Mouse (Mus musculus) adrenal gland, adult 2 months (tissue): Measurements from ENCODE around the gene Slc25a54. TPM values are rescaled to one million over a fixed set of nuclear protein-coding genes. Genes with fewer than 3 reads are reported as not detected.

Source experiments
- DNase-seq: peaks from one replicate; pipeline ENCODE4 v3.0.0; 2021
- long read RNA-seq: library from polyadenylated mRNA; stranded (forward); transcript quantifications from one replicate; pipeline ENCODE4 v2.0.0, GENCODE M21; 2021
- polyA plus RNA-seq: library from polyadenylated mRNA; depleted of rRNA; stranded (reverse); fragments of >200 nt; gene quantifications from 2 replicates; pipeline ENCODE4 v1.2.3, GENCODE M21; 2012; rRNA removed
- total RNA-seq, 2 experiments: library from RNA; stranded (reverse); gene quantifications; 2 replicates each; pipeline ENCODE4 v1.2.3; 2021

The Slc25a54 gene
- not detected for total RNA-seq
- polyA plus RNA-seq, result not detected in 2 replicates
- long read RNA-seq, result 0 reads

DNA sequence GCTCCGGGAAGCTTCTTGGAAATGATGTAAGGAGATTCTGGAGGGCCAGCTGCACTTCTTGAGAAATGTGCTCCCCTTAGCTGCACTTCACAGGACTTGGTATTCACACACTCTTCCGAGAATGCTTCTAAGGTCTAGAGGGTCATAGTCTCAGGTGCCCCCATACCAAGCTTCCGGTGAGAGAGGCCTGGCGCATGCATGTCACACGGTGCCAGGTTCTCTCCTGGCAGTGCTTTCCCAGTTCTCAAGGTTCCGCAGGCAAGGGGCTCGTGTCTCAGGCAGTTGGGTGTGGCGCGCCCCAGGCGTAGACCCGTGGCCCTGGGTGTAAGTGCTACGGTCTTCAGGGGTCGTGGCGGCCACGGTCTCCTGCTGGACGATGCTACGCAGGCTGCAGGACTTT is at the start of gene Slc25a54:
TSS of gene Slc25a54 (plus strand) at position 301 of the 400 bp plus-strand sequence.
- no peak for DNase-seq

DNA sequence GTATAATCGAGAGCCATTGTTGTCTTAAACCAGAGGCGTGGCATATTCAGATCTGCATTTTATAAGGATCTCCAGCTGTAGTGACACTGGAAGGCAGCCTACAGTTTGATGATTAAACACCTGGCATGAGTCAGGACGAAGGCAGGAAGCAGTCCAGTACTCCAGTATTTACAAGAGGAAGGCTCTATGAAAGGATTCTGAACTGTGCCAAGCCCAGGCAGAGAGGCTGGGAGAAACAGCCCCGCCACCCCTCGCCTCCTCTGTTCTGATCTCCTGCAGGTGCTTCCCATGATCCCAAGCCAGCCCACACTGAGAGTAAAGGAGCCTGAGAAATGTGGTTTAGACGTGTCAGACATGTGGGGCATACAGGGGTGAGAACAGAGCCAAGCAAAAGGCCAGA is 49.5 kb upstream of the Slc25a54 start:
- DNase-seq, result peak; percentile 24

GRCm38 (mm10) chr3:109031626-109032025 is 48.6 kb upstream of the Slc25a54 start:
- no peak for DNase-seq

GRCm38 (mm10) chr3:109032306-109032705 is 48.0 kb upstream of the Slc25a54 start:
- no peak for DNase-seq

- DNase-seq, result no peak
Observed at GRCm38 (mm10) chr3:109034411-109034810, 45.9 kb upstream of the Slc25a54 start.

- no peak for DNase-seq
Observed at GRCm38 (mm10) chr3:109040908-109041307, 39.4 kb upstream of the Slc25a54 start.

GRCm38 (mm10) chr3:109043395-109043794 is 36.9 kb upstream of the Slc25a54 start:
- DNase-seq, result no peak

GRCm38 (mm10) chr3:109046428-109046827 is 33.8 kb upstream of the Slc25a54 start:
- no peak for DNase-seq

- DNase-seq, result no peak
Observed at GRCm38 (mm10) chr3:109047707-109048283, 32.5 kb upstream of the Slc25a54 start.

DNA sequence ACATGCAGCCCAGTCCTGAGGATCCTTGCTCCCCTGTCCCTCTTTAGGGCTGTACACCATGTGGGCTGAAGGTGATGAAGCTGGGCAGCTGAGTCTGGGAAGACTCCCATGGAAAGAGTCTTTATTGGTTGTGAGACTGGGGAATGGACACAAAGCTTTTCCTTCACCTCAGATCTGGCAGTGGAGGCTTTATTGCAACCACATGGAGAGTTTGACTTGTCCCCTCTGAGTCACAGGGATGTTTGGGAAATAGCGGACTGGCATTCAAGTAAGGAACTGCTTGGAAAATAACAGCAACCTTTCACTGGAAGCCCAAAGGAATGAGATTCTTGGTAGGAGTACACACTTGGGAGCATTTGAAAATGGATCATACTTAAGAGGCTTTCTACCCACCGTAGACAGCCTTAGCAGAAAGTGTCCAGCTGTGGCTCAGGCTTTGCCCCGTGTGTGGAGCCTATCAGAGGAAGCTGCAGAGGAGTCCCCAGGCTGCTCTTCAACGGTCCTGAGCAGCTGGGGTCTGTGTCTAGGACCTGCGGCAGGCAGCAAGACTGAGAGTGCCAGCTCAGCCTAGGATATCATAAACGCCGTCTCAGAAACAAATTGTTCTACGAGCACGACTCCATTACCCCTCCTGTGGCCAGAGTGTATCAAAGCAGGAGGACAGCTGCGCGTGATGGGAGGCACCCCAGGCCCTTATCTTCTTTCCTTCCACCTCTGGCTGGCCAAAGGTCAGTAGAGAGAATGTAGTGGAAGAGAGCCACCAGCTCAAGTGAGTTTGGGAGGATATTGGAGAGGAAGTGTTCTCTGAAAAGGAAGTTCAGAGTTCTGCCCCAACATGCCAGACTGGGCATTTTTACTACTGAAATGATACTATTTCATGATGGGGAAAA is 29.0 kb upstream of the Slc25a54 start:
- DNase-seq, result no peak

- no peak for DNase-seq
Observed at GRCm38 (mm10) chr3:109051946-109052331, 28.3 kb upstream of the Slc25a54 start.

DNA sequence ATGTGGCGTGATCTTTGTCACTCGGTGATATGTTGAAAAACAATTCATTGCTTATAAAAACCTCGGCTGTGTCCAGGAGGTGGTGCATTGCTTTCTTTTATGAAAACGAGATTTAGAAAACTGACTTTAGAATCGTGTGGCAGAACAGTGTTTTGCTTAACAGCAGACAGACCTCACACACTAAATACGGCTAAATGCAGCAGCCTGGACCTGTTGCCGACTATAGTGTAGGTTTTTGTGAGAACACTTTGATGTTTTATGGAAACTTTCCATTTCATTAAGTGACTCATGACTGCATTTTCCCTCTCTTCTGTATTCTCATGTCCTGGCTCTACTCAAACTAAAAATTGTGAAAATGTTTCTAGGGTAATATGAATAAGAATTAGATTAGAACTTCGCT is 20.4 kb upstream of the Slc25a54 start:
- DNase-seq, result no peak

GRCm38 (mm10) chr3:109062391-109062790 is 17.9 kb upstream of the Slc25a54 start:
- no peak for DNase-seq

DNA sequence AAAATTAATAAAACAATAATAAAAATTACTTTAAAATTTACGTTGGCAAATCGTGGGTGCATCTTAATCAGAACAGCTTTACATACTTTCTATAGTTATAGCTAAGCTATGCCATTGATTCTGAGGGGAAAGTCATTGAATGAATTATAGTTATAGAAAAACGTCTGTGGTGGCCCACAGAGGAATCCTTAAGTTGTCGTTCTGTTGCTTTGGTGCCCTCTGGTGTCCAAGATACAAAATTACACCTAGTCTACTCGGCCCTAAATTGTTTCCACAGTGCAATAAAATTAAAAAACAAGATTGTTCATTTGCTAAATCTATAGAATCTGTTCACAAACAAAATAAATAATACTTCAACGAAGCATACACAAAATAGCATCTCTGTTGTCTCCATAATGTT is 17.3 kb upstream of the Slc25a54 start:
- peak; percentile 26 for DNase-seq

GRCm38 (mm10) chr3:109084418-109084817 is 4.1 kb downstream of the Slc25a54 start:
- DNase-seq, result no peak

DNA sequence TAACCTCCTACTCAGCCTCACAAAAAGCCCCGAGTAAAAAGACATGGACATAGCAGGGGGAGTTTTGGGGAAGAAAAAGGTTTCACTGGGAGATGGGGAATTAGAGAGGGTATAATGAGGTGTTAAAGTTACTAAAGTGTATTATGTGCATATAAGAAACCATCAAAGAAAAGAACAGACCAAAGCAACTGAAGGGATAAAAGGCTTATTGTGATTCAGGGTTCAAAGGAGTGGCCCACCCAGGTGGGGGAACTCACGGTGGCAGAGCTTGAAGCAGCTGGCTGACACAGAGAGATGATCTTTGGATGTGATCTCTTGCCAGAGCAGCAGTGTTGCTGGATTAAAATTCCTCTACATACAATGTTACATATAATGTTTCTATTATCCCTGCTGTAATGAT is 8.2 kb downstream of the Slc25a54 start:
- no peak for DNase-seq

DNA sequence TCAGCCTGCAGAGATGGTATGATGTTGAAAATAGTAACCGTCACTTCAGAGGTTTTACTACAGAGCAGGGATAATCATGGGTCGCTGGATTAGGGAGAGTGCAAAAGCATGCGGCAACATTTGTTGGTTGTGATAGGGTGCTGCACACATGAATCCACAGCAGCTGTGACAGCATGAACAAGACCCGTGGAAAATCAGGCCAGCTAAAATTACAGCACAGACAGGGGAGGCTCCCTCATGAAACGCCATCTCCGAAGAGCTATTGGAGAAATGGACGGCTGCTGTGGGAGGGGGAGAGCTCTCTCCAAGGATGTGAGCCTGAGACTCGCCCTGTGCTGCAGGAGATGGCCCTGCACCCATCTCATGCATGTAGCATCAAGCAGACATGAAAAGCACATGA is 24.4 kb downstream of the Slc25a54 start:
- no peak for DNase-seq

GRCm38 (mm10) chr3:109117136-109117535 is 36.9 kb downstream of the Slc25a54 start:
- peak; percentile 47 for DNase-seq

DNA sequence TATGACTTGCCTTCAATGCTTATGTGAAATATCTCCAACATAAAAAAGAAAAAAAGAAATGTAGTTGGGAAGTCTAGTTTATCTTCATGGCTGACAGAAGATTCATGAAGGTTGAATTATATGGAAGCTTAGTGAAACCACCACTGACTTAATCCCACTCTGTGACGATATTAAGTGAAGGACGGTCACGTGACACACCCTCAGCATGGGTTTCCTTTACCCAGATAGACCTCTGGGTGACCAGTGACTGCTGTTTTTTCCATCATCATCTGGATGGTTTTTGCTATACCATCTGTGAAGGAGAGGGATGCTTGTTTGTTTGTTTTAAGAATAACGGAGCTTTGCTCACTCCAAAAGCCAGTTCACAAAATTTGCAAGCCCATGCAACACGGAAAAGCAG is 39.3 kb downstream of the Slc25a54 start:
- DNase-seq, result no peak

DNA sequence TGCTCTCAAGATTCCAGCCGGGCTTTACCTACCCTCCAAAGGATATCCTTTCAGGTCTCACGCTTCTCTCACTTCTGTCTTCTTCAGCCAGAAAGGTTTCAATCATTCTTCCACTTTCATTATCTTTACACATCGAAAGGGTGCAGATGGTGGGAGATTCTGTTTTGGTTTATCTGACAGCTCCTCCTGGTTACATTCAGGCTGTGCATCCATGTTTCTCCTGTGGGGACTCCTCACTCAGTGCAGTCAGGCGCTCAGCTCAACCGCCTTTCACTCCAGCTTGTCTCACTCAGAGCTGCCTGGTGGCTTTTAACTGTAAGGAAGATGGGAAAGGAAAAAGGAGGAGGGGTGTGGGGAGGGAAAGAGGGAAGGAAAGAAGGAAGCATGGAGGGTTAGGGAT is 39.7 kb downstream of the Slc25a54 start:
- no peak for DNase-seq

DNA sequence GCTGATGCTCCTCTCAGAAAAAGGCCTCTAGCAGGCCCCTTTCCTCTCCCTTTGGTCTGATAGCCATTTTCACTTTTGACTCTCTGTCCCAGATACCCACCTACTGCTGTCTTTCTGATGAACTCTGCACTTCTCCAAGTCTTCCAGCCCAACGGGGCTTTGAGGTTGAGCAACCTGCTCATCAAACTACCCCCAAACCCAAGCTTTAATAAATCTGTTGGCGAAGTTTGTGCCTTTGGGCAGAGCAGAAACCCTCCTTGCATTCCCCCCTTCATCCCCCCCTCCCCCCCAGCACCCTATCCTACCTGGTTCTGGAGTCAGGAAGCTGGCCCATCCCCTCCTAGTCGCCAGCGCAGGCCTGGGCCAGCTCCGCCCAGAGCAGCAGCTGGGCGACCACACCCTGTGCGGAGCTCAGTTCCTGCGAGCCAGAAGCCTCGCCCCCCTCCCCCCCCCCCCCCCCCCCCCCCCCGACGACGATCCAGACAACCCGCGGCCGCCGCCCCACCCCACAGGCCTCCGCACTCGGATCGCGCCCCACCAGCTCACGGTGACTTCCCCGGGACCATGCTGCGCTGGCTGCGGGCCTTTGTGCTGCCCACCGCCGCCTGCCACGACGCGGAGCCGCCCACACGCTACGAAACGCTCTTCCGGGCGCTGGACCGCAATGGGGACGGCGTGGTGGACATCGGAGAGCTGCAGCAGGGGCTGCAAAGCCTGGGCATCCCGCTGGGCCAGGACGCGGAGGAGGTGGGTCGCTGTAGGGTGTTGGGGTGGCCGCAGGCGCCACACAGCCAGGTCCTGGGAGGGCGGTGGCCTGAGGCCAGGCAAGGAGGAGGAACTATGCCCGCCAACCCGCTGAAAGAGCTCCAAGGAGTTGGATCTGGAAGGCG is 42.6 kb downstream of the Slc25a54 start, which contains the start of gene Slc25a24:
TSS of gene Slc25a24 (plus strand) at position 509 of the 890 bp plus-strand sequence.
- DNase-seq, result peak; percentile 80

- peak; percentile 88 for DNase-seq
Observed at GRCm38 (mm10) chr3:109123531-109123981, 43.3 kb downstream of the Slc25a54 start.
